Mouse (Mus musculus): ENCODE measurements at regions not wholly inside any gene's neighbourhood (a gene's known extent, or its start where the extent isn't known, plus 50 kb on each side); places are given as distances from the start of the nearest gene placed in this dataset.

- TF ChIP-seq POLR2A (IDR thresholded peaks at IDR 0.05; ENCODE audit: borderline replicate concordance, control insufficient read depth, low read depth, low read length) = no peak
- no peak for TF ChIP-seq CTCF (IDR thresholded peaks at IDR 0.05; ENCODE audit: control insufficient read depth, insufficient read depth, low read length)
Measured at GRCm38 (mm10) chr9:47350301-47350700, 179.7 kb upstream of the Cadm1 start.

Data from bone marrow, adult 2 months (tissue).